Mouse (Mus musculus) stomach, embryonic 14.5 days (tissue): ENCODE measurements around the gene Olfr110. TPM values are rescaled to one million over a fixed set of nuclear protein-coding genes. Genes with fewer than 3 reads are reported as not detected.
"Not testable (repeated sequence)": the region's sequence is repeated elsewhere in the genome, so short reads cannot be mapped to it uniquely, and the experiment has no call there.

ENCODE experiments used
- ATAC-seq: fragments of 200-750 bp; cut with Nextera tagmentation; 2 replicates; pipeline ENCODE4 v1.8.0; 2017; ENCODE audit warnings: low read depth, moderate TSS enrichment; ENCODE audit not compliant: insufficient number of reproducible peaks, insufficient read depth, low FRiP score
- H3K27ac ChIP-seq: fragments of 300-500 bp; sonication (generic); 2 replicates; pipeline ENCODE4 v1.5.1; 2014; ENCODE audit warnings: mild to moderate bottlenecking, low read length, moderate library complexity, mixed read lengths
- H3K27me3 ChIP-seq: fragments of 300-500 bp; sonication (generic); 2 replicates; pipeline ENCODE4 v1.6.1; 2014; ENCODE audit warnings: low read length, control low read depth, mixed read lengths; ENCODE audit not compliant: control insufficient read depth, insufficient read depth
- H3K36me3 ChIP-seq: fragments of 300-500 bp; sonication (generic); 2 replicates; pipeline ENCODE4 v1.6.1; 2014; ENCODE audit warnings: mild to moderate bottlenecking, control low read depth, low read length, moderate library complexity, mixed read lengths; ENCODE audit not compliant: control insufficient read depth, insufficient read depth
- H3K4me1 ChIP-seq: fragments of 300-500 bp; sonication (generic); 2 replicates; pipeline ENCODE4 v1.6.1; 2014; ENCODE audit warnings: low read length, control low read depth, mixed read lengths; ENCODE audit not compliant: control insufficient read depth, insufficient read depth
- H3K4me2 ChIP-seq: fragments of 300-500 bp; sonication (generic); replicated peaks from 2 replicates; pipeline ENCODE4 v1.6.1; 2014; ENCODE audit warnings: low read depth, low read length, control low read depth
- H3K4me3 ChIP-seq: fragments of 300-500 bp; sonication (generic); 2 replicates; pipeline ENCODE4 v1.5.1; 2014; ENCODE audit warnings: low read depth, low read length, control low read depth
- H3K9ac ChIP-seq: fragments of 300-500 bp; sonication (generic); replicated peaks from 2 replicates; pipeline ENCODE4 v1.6.1; 2014; ENCODE audit warnings: low read depth, mild to moderate bottlenecking, control low read depth, low read length, moderate library complexity, mixed read lengths
- H3K9me3 ChIP-seq: fragments of 300-500 bp; sonication (generic); 2 replicates; pipeline ENCODE4 v1.6.1; 2016; ENCODE audit warnings: low read depth, low read length, control low read depth; ENCODE audit not compliant: control insufficient read depth
- WGBS: fragments of 180-500 bp; shearing (Covaris S2); extraction: QIAGEN DNeasy Blood & Tissue Kit; methylation state at CpG from one replicate; pipeline ENCODE4 v1.1.7; 2014; 5-methylcytosine and 5-hydroxymethylcytosine counted together
- polyA plus RNA-seq: library from polyadenylated mRNA; unstranded; fragments of >200 nt; fragmentation: Nextera tagmentation; extraction: Ambion mirVana; gene quantifications from 2 replicates; pipeline ENCODE4 v1.2.1, GENCODE M21; 2014

Gene Olfr110
- polyA plus RNA-seq = not detected in 2 replicates

DNA sequence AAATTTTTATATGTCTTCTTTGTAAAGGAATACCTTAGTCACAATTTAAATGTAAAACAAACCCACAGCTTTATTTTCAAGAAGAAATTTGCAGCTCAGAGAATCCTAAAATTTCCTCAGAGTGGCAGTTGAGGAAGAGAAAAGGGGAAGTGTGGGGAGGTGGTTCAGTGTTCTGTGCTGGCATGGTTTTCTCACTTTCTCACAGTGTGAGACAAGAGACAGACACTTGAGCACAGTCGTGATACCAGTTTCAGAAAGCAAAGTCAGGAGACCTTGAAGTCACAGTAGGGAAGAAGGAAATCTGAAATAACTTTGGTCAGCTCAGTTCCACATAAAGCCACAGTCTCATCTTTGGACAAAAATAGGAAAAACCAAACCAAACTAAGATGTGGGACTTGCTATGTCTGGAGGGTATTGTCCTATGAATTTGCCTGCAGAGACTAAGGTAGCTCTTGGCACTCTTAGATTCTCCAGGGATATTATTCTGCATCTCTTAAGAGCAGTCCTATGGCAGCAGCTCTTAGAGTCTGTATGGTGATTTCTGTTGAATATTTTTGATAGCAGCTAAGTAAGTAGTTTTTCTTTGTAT, at the start of gene Olfr110:
Olfr110 (plus strand) TSS at position 539 of the 589 bp plus-strand sequence.
- no peak within 1 kb of the TSS for H3K9ac ChIP-seq
- no peak within 1 kb of the TSS for H3K27ac ChIP-seq
- ATAC-seq = no peak
- no peak within 1 kb of the TSS for H3K4me3 ChIP-seq
- H3K27me3 ChIP-seq = no peaks in the 10 kb centered on the region
- H3K9me3 ChIP-seq = no peaks in the 10 kb centered on the region
- H3K36me3 ChIP-seq = no peaks in the 10 kb centered on the region
- no peaks in the 10 kb centered on the region for H3K4me1 ChIP-seq
- 53% methylated on average over 1 of the region's 1 CpGs for WGBS
- H3K4me2 ChIP-seq = no peak within 1 kb of the TSS

DNA sequence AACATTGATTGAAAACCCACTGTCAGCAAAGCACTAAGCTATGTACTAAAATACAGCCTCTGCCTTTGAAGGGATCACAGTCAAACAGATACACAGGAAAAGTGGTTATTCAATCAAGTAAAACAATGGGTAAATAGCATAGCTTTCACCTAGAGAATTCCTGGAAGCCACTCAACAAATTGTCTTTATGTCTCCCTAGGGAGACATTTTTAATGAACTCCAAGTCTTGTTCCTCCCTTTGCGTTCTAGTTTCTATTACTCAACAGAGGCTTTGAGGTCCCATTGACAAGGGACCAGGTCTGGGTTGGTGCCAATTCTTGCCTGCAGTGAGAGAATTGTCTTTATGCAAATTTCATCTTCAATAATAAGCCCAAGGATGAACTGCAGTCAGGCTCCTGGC, 47.1 kb upstream of the Olfr110 start, which contains the start of gene Olfr108:
Olfr108 (plus strand) TSS at position 301 of the 400 bp plus-strand sequence.
- ATAC-seq = no peak
- no peaks in the 10 kb centered on the region for H3K27me3 ChIP-seq
- no peak within 1 kb of the TSS for H3K27ac ChIP-seq
- no peaks in the 10 kb centered on the region for H3K36me3 ChIP-seq
- no peak within 1 kb of the TSS for H3K4me2 ChIP-seq
- H3K4me1 ChIP-seq = no peaks in the 10 kb centered on the region
- H3K9ac ChIP-seq = no peak within 1 kb of the TSS
- no peaks in the 10 kb centered on the region for H3K9me3 ChIP-seq
- 85% methylated on average over 1 of the region's 1 CpGs for WGBS
- no peak within 1 kb of the TSS for H3K4me3 ChIP-seq

DNA sequence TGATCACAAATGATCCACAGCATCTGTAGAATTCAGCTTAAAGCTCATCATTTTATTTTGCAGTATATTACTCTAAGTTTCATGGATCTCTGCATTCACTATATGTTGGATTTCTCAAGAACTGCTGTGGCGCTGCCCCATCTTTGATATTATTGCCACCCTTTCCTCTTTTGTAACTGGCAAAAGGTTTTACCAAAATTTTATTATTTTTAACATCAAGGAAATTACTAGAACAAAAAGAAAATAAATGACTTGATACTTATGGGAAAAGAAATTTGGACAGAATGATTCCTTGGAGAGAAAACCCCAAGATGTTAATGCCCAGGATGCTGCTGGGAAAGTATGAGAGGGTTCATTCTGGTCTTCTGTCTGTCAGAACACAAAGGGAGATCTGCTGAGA, 33.7 kb upstream of the Olfr110 start, which contains the start of gene Olfr109:
Olfr109 (plus strand) TSS at position 301 of the 400 bp plus-strand sequence.
- Histone ChIP-seq H3K4me2 (no peak within 1 kb of the TSS), H3K27ac (no peak within 1 kb of the TSS), H3K4me3 (no peak within 1 kb of the TSS), H3K9ac (no peak within 1 kb of the TSS), H3K36me3 (no peaks in the 10 kb centered on the region), H3K9me3 (no peaks in the 10 kb centered on the region), H3K4me1 (no peaks in the 10 kb centered on the region), H3K27me3 (no peaks in the 10 kb centered on the region)
- WGBS = 98% methylated on average over 1 of the region's 1 CpGs
- ATAC-seq = no peak

DNA sequence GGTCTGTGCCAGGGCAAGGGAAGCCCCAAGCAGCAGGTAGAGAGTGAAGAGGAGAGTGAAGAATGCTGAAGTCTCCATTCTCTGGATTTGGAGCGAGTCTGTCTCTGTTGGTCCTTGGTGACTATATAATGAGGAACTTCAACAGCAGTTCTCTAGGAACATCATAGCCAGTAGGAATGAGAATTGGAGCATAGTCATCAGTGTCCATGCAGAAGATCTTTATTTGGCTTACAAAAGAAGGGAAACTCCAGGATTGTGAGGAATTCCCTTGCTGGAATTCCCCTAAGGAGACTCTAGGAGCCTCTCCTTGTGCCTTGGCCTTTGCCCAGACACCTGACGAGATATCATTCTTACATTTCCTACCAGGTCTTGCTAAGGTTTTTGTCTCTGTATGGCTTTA, 8.8 kb upstream of the Olfr110 start, which contains the start of gene H2-M2:
H2-M2 (minus strand) TSS at position 101 of the 400 bp plus-strand sequence.
- no peak for ATAC-seq
- Histone ChIP-seq H3K4me2 (no peak within 1 kb of the TSS), H3K9ac (no peak within 1 kb of the TSS), H3K27me3 (no peaks in the 10 kb centered on the region), H3K9me3 (no peaks in the 10 kb centered on the region), H3K36me3 (no peaks in the 10 kb centered on the region), H3K4me3 (no peak within 1 kb of the TSS), H3K4me1 (no peaks in the 10 kb centered on the region), H3K27ac (no peak within 1 kb of the TSS)
- 81% methylated on average over 2 of the region's 2 CpGs for WGBS

DNA sequence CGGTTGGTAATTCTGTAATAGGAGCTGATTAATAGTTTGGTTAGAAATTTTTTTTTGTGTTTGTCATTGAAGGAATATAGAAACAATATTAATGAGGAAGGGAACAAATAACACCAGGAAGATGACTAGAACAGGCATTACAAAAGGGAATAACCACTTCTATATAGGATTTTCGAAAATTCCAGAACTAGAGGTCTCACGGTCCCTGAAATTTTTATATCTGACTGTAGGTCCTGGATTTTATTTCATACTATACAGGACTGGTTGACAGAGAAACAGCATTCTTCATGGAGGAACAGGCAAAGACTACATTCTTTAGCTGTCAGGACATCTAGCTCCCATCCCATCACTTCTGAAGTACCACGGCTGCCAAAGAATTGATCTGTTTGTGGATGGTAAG, 15.5 kb downstream of the Olfr110 start, which contains the start of gene Olfr111:
Olfr111 (plus strand) TSS at position 301 of the 400 bp plus-strand sequence.
- Histone ChIP-seq H3K9ac (no peak within 1 kb of the TSS), H3K27ac (no peak within 1 kb of the TSS), H3K4me2 (no peak within 1 kb of the TSS), H3K27me3 (no peaks in the 10 kb centered on the region), H3K9me3 (no peaks in the 10 kb centered on the region), H3K4me3 (no peak within 1 kb of the TSS), H3K36me3 (no peaks in the 10 kb centered on the region), H3K4me1 (no peaks in the 10 kb centered on the region)
- no peak for ATAC-seq
- WGBS = 87% methylated on average over 4 of the region's 4 CpGs

DNA sequence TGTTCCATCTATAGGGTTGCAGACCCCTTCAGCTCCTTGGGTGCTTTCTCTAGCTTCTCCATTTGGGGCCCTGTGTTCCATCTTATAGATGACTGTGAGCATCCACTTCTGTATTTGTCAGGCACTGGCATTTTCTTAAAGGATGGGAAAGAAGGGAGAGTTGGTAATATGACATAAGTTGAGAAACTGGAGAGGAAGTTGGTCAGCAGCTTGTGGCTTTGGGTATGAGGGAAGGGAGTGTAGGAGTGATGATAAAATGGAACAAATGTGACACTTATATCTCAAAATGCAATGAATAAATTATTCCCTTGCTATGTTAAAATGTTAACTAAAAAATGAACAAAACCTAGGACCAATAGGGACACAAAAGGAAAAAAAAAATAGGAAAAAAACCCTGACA, 32.3 kb downstream of the Olfr110 start:
- not testable (repeated sequence) for H3K36me3 ChIP-seq, H3K4me2 ChIP-seq, H3K27me3 ChIP-seq, H3K4me1 ChIP-seq, H3K9me3 ChIP-seq, ATAC-seq, H3K27ac ChIP-seq, H3K9ac ChIP-seq, H3K4me3 ChIP-seq

DNA sequence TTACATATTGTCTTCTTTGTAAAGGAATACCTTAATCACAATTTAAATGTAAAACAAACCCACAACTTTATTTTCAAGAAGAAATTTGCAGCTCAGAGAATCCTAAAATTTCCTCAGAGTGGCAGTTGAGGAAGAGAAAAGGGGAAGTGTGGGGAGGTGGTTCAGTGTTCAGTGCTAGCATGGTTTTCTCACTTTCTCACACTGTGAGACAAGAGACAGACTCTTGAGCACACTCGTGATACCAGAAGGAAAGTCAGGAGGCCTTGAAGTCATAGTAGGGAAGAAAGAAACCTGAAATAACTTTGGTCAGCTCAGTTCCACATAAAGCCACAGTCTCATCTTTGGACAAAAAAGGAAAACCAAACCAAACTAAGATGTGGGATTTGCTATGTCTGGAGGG, 33.2 kb downstream of the Olfr110 start:
- ATAC-seq, H3K4me2 ChIP-seq, H3K27ac ChIP-seq, H3K36me3 ChIP-seq, H3K4me3 ChIP-seq, H3K4me1 ChIP-seq, H3K9me3 ChIP-seq, H3K27me3 ChIP-seq, H3K9ac ChIP-seq: not testable (repeated sequence)
- WGBS = 70% methylated on average over 1 of the region's 1 CpGs

DNA sequence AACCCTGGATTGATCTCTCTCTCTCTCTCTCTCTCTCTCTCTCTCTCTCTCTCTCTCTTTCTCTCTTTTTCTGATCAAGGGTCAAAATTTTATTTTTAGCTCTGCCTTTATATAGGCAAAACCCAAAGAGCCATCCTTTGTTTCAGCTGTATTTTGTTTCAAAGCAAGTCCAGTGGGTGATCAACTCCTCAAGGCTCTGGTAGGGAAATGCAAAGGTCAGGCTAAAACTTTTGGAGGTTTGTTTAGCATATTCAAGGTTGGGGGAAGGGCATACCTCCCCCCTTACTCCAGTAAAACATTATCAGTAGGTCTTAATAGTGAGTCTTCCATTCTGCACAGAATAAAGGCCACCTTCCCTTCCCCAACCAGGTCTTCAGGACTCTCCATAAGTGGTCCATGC, 42.9 kb downstream of the Olfr110 start:
- Histone ChIP-seq H3K9me3 (no peaks in the 10 kb centered on the region), H3K27ac (no peak overlapping the region), H3K4me3 (no peak overlapping the region), H3K36me3 (no peaks in the 10 kb centered on the region), H3K9ac (no peak overlapping the region), H3K4me1 (no peaks in the 10 kb centered on the region), H3K27me3 (no peaks in the 10 kb centered on the region), H3K4me2 (no peak overlapping the region)
- ATAC-seq = no peak

DNA sequence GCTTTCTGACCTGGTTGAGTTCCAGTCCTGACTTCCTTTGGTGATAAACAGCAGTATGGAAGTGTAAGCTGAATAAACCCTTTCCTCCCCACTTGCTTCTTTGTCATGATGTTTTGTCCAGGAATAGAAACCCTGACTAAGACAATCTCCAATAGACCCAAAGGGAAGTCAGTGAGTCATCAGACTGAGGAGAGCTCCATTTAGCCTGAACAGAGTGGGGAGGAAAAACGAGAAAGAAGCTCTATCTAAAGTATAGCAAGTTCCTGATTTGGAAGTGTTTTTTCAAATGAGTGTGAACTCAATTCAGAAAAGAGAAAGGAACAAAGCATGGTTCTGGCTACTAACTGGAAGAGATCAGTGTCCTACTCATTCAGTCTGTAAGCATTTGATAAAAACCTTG, 46.1 kb downstream of the Olfr110 start:
- not testable (repeated sequence) for H3K4me2 ChIP-seq, H3K27ac ChIP-seq
- 60% methylated on average over 1 of the region's 1 CpGs for WGBS

More for the DNA sequence above, 46.1 kb downstream of the Olfr110 start:
- not testable (repeated sequence) for H3K27me3 ChIP-seq, ATAC-seq, H3K4me1 ChIP-seq, H3K4me3 ChIP-seq, H3K36me3 ChIP-seq, H3K9ac ChIP-seq, H3K9me3 ChIP-seq
